Mouse (Mus musculus): ENCODE measurements at regions not wholly inside any gene's neighbourhood (a gene's known extent, or its start where the extent isn't known, plus 50 kb on each side); places are given as distances from the start of the nearest gene placed in this dataset.

DNA sequence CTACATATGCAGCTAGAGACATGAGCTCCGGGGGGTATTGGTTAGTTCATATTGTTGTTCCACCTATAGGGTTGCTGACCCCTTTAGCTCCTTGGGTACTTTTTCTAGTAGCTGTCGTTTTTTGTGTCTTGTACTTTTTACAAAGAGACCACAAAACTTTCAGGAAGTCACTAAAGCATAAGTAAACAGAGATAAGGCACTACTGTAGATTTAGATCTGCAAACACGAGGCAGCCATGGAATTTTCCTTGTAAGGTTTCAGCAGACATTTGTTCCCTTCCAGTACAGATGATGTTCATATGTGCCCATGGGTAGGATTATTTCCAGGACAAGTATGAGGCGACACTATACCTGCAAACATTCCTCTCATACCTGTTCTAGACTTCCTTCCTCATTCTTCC is 439.6 kb upstream of the Acvr2a start:
- TF ChIP-seq CTCF (IDR thresholded peaks at IDR 0.05; ENCODE audit: extremely low read depth, insufficient read depth, low read length) (no peak), POLR2A (IDR thresholded peaks at IDR 0.05; ENCODE audit: extremely low read depth, insufficient read depth, low read length) (no peak)

Measured in cortical plate, adult 2 months (tissue).